Mouse (Mus musculus): ENCODE measurements at regions not wholly inside any gene's neighbourhood (a gene's known extent, or its start where the extent isn't known, plus 50 kb on each side); places are given as distances from the start of the nearest gene placed in this dataset.

DNA sequence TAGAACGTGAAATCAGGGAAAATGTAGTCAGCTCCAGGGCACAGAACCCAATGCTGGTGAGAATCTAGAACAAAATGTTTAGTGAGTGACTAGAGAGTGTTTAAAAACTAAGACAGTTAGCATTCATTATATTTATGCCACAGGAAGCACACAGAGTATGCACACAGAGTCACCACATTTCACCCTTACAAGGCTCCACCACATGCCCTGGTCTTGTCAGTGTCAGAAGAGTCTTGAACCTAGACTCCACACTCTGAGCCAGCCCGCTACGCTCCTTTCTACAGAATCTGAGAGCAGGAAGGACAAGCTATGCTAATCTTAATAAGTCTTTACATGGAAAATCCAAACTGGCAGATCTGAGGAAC is 89.0 kb downstream of the Sptssa start:
- TF ChIP-seq CTCF (IDR thresholded peaks at IDR 0.05; ENCODE audit: extremely low read depth, insufficient read length, insufficient replicate concordance, low read depth, low read length) (no peak), POLR2A (IDR thresholded peaks at IDR 0.05; ENCODE audit: low read depth, low read length) (no peak)
